8 mouse cellular contexts compared by ENCODE assay signal in the genomic region with DNA sequence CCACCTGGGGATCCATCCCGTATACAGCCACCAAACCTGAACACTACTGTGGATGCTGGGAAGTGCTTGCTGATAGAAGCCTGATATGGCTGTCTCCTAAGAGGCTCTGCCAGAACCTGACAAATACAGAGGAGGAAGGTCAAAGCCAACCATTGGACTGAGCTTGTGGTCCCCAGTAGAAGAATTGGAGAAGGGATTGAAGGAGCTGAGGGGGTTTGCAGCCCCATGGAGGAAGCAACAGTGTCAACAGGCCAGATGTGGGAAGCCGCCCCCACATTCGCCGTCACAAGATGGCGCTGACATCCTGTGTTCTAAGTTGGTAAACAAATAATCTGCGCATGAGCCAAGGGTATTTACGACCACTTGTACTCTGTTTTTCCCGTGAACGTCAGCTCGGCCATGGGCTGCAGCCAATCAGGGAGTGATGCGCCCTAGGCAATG. TPM values are rescaled to one million over a fixed set of nuclear protein-coding genes. Genes with fewer than 3 reads are reported as not detected.
DNase-seq lines count a peak whose midpoint lies in the region; ATAC-seq lines count a peak whose summit lies in the region.
"Not testable (repeated sequence)": the region's sequence is repeated elsewhere in the genome, so short reads cannot be mapped to it uniquely, and the experiment has no call there.

No protein-coding gene starts in this region.

- ATAC-seq in hindbrain, embryonic 15.5 days (ENCODE audit: low FRiP score, low read depth) = peak; percentile 76; the same call in 1 of the 2 replicates
- ATAC-seq in lung, embryonic 15.5 days (ENCODE audit: borderline replicate concordance, extremely low read depth, low FRiP score, low TSS enrichment) = not testable (repeated sequence)
- ATAC-seq in neural tube, embryonic 11.5 days (ENCODE audit: insufficient read depth, low FRiP score, low TSS enrichment) = peak; percentile 41; the same call in 1 of the 2 replicates

- 32% methylated on average over 6 of the region's 11 CpGs for WGBS in embryonic facial prominence, embryonic 10.5 days
- 48% methylated on average over 6 of the region's 11 CpGs for WGBS in hindbrain, embryonic 15.5 days
- 50% methylated on average over 6 of the region's 11 CpGs for WGBS in lung, embryonic 15.5 days
- WGBS in neural tube, embryonic 11.5 days = 41% methylated on average over 5 of the region's 11 CpGs

- H3K36me3 ChIP-seq in embryonic facial prominence, embryonic 10.5 days (replicated peaks); hindbrain, embryonic 15.5 days; lung, embryonic 15.5 days; neural tube, embryonic 11.5 days (ENCODE audit: control insufficient read depth, insufficient read depth, low read length): not testable (repeated sequence)

- H3K27me3 ChIP-seq in embryonic facial prominence, embryonic 10.5 days (replicated peaks; ENCODE audit: low read depth, poor library complexity, severe bottlenecking); hindbrain, embryonic 15.5 days; lung, embryonic 15.5 days; neural tube, embryonic 11.5 days (ENCODE audit: control insufficient read depth, insufficient read depth, low read length): not testable (repeated sequence)

- H3K4me1 ChIP-seq in embryonic facial prominence, embryonic 10.5 days; hindbrain, embryonic 15.5 days (replicated peaks); lung, embryonic 15.5 days; neural tube, embryonic 11.5 days (ENCODE audit: control insufficient read depth, insufficient read depth, low read length): not testable (repeated sequence)

- H3K4me3 ChIP-seq in embryonic facial prominence, embryonic 10.5 days = peak overlapping the region; percentile 41
- peak overlapping the region; percentile 19 for H3K4me3 ChIP-seq in hindbrain, embryonic 15.5 days
- not testable (repeated sequence) for H3K4me3 ChIP-seq in lung, embryonic 15.5 days; neural tube, embryonic 11.5 days (ENCODE audit: low read depth, low read length)

- peak overlapping the region; percentile 73 for H3K27ac ChIP-seq in embryonic facial prominence, embryonic 10.5 days (replicated peaks)
- peak overlapping the region; percentile 62; the same call in 1 of the 2 replicates for H3K27ac ChIP-seq in hindbrain, embryonic 15.5 days (replicated peaks)
- H3K27ac ChIP-seq in lung, embryonic 15.5 days; neural tube, embryonic 11.5 days (ENCODE audit: low read depth, low read length): not testable (repeated sequence)

- H3K4me2 ChIP-seq in hindbrain, embryonic 15.5 days = peak overlapping the region; percentile 46
- H3K4me2 ChIP-seq in lung, embryonic 15.5 days = 0 out of 2 replicates have a peak overlapping the region, but pooled peaks have one; percentile 4
- not testable (repeated sequence) for H3K4me2 ChIP-seq in neural tube, embryonic 11.5 days (ENCODE audit: low read depth)

- H3K9me3 ChIP-seq in embryonic facial prominence, embryonic 10.5 days; hindbrain, embryonic 15.5 days; lung, embryonic 15.5 days; neural tube, embryonic 11.5 days (ENCODE audit: control insufficient read depth, low read length): not testable (repeated sequence)

- DNase-seq in R1 (ENCODE audit: low read depth, low spot score) = peak; percentile 51
- DNase-seq in embryonic facial prominence, embryonic 10.5 days (ENCODE audit: low spot score) = peak; percentile 41
- peak; percentile 94 for DNase-seq in heart, adult 11 months
- DNase-seq in layer of hippocampus, postnatal 10 days (ENCODE audit: low spot score in 2 of 2) = peak; percentile 8 to 16
- DNase-seq in neural tube, embryonic 11.5 days (ENCODE audit: low spot score) = peak; percentile 24
- peak; percentile 7 to 33 for DNase-seq in thymus, postnatal 10 days (ENCODE audit: low spot score in 2 of 2)

- H3K9ac ChIP-seq in hindbrain, embryonic 15.5 days; lung, embryonic 15.5 days; neural tube, embryonic 11.5 days (ENCODE audit: low read length): not testable (repeated sequence)

RNA-seq across cellular contexts. Expression of a gene that starts 28.4 kb away (rescaled TPM):
- polyA plus RNA-seq in embryonic facial prominence, embryonic 10.5 days (2016; fragmentation: Nextera tagmentation; extraction: Ambion mirVana) = 13.8 and 14.5 TPM in 2 replicates
- polyA plus RNA-seq in hindbrain, embryonic 15.5 days (2015; fragmentation: Nextera tagmentation; extraction: Ambion mirVana) = 17.2 and 19.6 TPM in 2 replicates
- total RNA-seq in layer of hippocampus, postnatal 10 days (2021) = 1 to 10 TPM; 7.9 TPM
- polyA plus RNA-seq in lung, embryonic 15.5 days (2015; fragmentation: Nextera tagmentation; extraction: Ambion mirVana) = 61.3 and 64.5 TPM in 2 replicates
- 24.5 and 27.0 TPM in 2 replicates for polyA plus RNA-seq in neural tube, embryonic 11.5 days (2014; fragmentation: Nextera tagmentation; extraction: Ambion mirVana)

Comparison
In these comparisons a context has a peak if more than half of its experiments do, and no peak if none do; other contexts are left out.
1. DNase-seq: peak in every context shown above with its lines; median percentile 94 in heart, adult 11 months; 51 in R1; 41 in embryonic facial prominence, embryonic 10.5 days; 24 in neural tube, embryonic 11.5 days; 20 in thymus, postnatal 10 days; 12 in layer of hippocampus, postnatal 10 days.